Mouse (Mus musculus) c-Kit-positive CD71-positive TER-119-positive erythroid progenitor cells, embryonic 14.5 days (primary cell): ENCODE measurements around the gene Fam129a.

Experiments
- DNase-seq: peaks from one replicate; pipeline ENCODE4 v3.0.0-alpha.2; 2013; ENCODE audit warnings: low spot score

Fam129a gene

GRCm38 (mm10) chr1:151570981-151571837 lies at the start of gene Fam129a:
Gene Fam129a (plus strand): TSS chr1:151571186.
- no peak for DNase-seq

GRCm38 (mm10) chr1:151526701-151527100 lies 44.3 kb upstream of the Fam129a start:
- DNase-seq, result no peak

- DNase-seq, result no peak
Observed at GRCm38 (mm10) chr1:151543796-151544477, 27.0 kb upstream of the Fam129a start.

GRCm38 (mm10) chr1:151544581-151544980 lies 26.4 kb upstream of the Fam129a start:
- no peak for DNase-seq

- DNase-seq, result no peak
Observed at GRCm38 (mm10) chr1:151545571-151545970, 25.4 kb upstream of the Fam129a start.

- no peak for DNase-seq
Observed at GRCm38 (mm10) chr1:151548896-151549610, 21.9 kb upstream of the Fam129a start.

- DNase-seq, result no peak
Observed at GRCm38 (mm10) chr1:151549794-151550193, 21.2 kb upstream of the Fam129a start.

- no peak for DNase-seq
Observed at GRCm38 (mm10) chr1:151550587-151551479, 20.2 kb upstream of the Fam129a start.

GRCm38 (mm10) chr1:151560536-151560935 lies 10.4 kb upstream of the Fam129a start:
- no peak for DNase-seq

GRCm38 (mm10) chr1:151563401-151563800 lies 7.6 kb upstream of the Fam129a start:
- DNase-seq, result no peak

GRCm38 (mm10) chr1:151563893-151564292 lies 7.1 kb upstream of the Fam129a start:
- DNase-seq, result no peak

GRCm38 (mm10) chr1:151564377-151564776 lies 6.6 kb upstream of the Fam129a start:
- DNase-seq, result peak; percentile 38

- DNase-seq, result peak; percentile 17
Observed at GRCm38 (mm10) chr1:151568682-151569081, 2.3 kb upstream of the Fam129a start.

GRCm38 (mm10) chr1:151571838-151572578 lies 1.0 kb downstream of the Fam129a start:
- DNase-seq, result no peak

- DNase-seq, result no peak
Observed at GRCm38 (mm10) chr1:151572601-151573320, 1.8 kb downstream of the Fam129a start.

- no peak for DNase-seq
Observed at GRCm38 (mm10) chr1:151580200-151580982, 9.4 kb downstream of the Fam129a start.

- DNase-seq, result no peak
Observed at GRCm38 (mm10) chr1:151581454-151581853, 10.5 kb downstream of the Fam129a start.

- no peak for DNase-seq
Observed at GRCm38 (mm10) chr1:151581977-151582376, 11.0 kb downstream of the Fam129a start.

GRCm38 (mm10) chr1:151583457-151584181 lies 12.6 kb downstream of the Fam129a start:
- DNase-seq, result no peak
